Mouse (Mus musculus) kidney, embryonic 15.5 days (tissue): ENCODE measurements at regions not wholly inside any gene's neighbourhood (a gene's known extent, or its start where the extent isn't known, plus 50 kb on each side); places are given as distances from the start of the nearest gene placed in this dataset.

Experiments
- ATAC-seq: fragments of 200-750 bp; cut with Nextera tagmentation; replicated peaks from 2 replicates; pipeline ENCODE4 v1.8.0; 2017; ENCODE audit warnings: moderate TSS enrichment; ENCODE audit not compliant: low FRiP score
- H3K27ac ChIP-seq: fragments of 300-500 bp; sonication (generic); 2 replicates; pipeline ENCODE4 v1.5.1; 2015; ENCODE audit warnings: mild to moderate bottlenecking, inconsistent platforms
- H3K27me3 ChIP-seq: fragments of 300-500 bp; sonication (generic); 2 replicates; pipeline ENCODE4 v1.6.1; 2015; ENCODE audit warnings: inconsistent platforms
- H3K36me3 ChIP-seq: fragments of 300-500 bp; sonication (generic); 2 replicates; pipeline ENCODE4 v1.6.1; 2015; ENCODE audit warnings: inconsistent platforms
- H3K4me1 ChIP-seq: fragments of 300-500 bp; sonication (generic); 2 replicates; pipeline ENCODE4 v1.6.1; 2015; ENCODE audit warnings: inconsistent platforms
- H3K4me2 ChIP-seq: fragments of 300-500 bp; sonication (generic); 2 replicates; pipeline ENCODE4 v1.6.1; 2015; ENCODE audit warnings: moderate library complexity, mild to moderate bottlenecking, inconsistent platforms
- H3K4me3 ChIP-seq: fragments of 300-500 bp; sonication (generic); replicated peaks from 2 replicates; pipeline ENCODE4 v1.5.1; 2015; ENCODE audit warnings: mild to moderate bottlenecking, inconsistent platforms
- H3K9ac ChIP-seq: fragments of 300-500 bp; sonication (generic); 2 replicates; pipeline ENCODE4 v1.6.1; 2015; ENCODE audit warnings: mild to moderate bottlenecking, inconsistent platforms
- H3K9me3 ChIP-seq: fragments of 300-500 bp; sonication (generic); replicated peaks from 2 replicates; pipeline ENCODE4 v1.6.1; 2016; ENCODE audit warnings: inconsistent platforms
- WGBS: fragments of 180-500 bp; shearing (Covaris S2); methylation state at CpG from one replicate; pipeline ENCODE4 v1.1.7; 2015; ENCODE audit warnings: mixed read lengths; 5-methylcytosine and 5-hydroxymethylcytosine counted together

GRCm38 (mm10) chr5:138911769-138912710 is 85.1 kb downstream of the Pdgfa start:
- no peak overlapping the region for H3K27ac ChIP-seq
- no peaks in the 10 kb centered on the region for H3K36me3 ChIP-seq
- H3K9me3 ChIP-seq, result no peaks in the 10 kb centered on the region
- WGBS, result 63% methylated on average over 7 of the region's 7 CpGs
- peak; percentile 23; the same call in 1 of the 2 replicates for ATAC-seq
- no peak overlapping the region for H3K4me2 ChIP-seq
- H3K27me3 ChIP-seq, result no peaks in the 10 kb centered on the region
- H3K4me1 ChIP-seq, result peaks cover 16% of the 10 kb centered on the region
- no peak overlapping the region for H3K9ac ChIP-seq
- no peak overlapping the region for H3K4me3 ChIP-seq

GRCm38 (mm10) chr5:138912711-138913105 is 84.5 kb downstream of the Pdgfa start:
- Histone ChIP-seq H3K4me3 (no peak overlapping the region), H3K4me1 (peaks cover 16% of the 10 kb centered on the region), H3K27me3 (no peaks in the 10 kb centered on the region), H3K4me2 (no peak overlapping the region), H3K9me3 (no peaks in the 10 kb centered on the region), H3K9ac (no peak overlapping the region), H3K27ac (no peak overlapping the region), H3K36me3 (no peaks in the 10 kb centered on the region)
- 75% methylated on average over 7 of the region's 7 CpGs for WGBS
- no peak for ATAC-seq

GRCm38 (mm10) chr5:138915068-138915467 is 82.1 kb downstream of the Pdgfa start:
- no peak overlapping the region for H3K9ac ChIP-seq

GRCm38 (mm10) chr5:138915496-138915895 is 81.7 kb downstream of the Pdgfa start:
- H3K4me2 ChIP-seq, result no peak overlapping the region

More at GRCm38 (mm10) chr5:138915068-138915467, 82.1 kb downstream of the Pdgfa start:
- peak overlapping the region; percentile 61 for H3K27ac ChIP-seq
- ATAC-seq, result peak; percentile 74
- H3K4me1 ChIP-seq, result peaks cover 18% of the 10 kb centered on the region
- no peak overlapping the region for H3K4me2 ChIP-seq
- H3K36me3 ChIP-seq, result no peaks in the 10 kb centered on the region
- H3K27me3 ChIP-seq, result no peaks in the 10 kb centered on the region
- H3K4me3 ChIP-seq, result no peak overlapping the region
- no peaks in the 10 kb centered on the region for H3K9me3 ChIP-seq
- WGBS, result 17% methylated on average over 5 of the region's 5 CpGs

DNA sequence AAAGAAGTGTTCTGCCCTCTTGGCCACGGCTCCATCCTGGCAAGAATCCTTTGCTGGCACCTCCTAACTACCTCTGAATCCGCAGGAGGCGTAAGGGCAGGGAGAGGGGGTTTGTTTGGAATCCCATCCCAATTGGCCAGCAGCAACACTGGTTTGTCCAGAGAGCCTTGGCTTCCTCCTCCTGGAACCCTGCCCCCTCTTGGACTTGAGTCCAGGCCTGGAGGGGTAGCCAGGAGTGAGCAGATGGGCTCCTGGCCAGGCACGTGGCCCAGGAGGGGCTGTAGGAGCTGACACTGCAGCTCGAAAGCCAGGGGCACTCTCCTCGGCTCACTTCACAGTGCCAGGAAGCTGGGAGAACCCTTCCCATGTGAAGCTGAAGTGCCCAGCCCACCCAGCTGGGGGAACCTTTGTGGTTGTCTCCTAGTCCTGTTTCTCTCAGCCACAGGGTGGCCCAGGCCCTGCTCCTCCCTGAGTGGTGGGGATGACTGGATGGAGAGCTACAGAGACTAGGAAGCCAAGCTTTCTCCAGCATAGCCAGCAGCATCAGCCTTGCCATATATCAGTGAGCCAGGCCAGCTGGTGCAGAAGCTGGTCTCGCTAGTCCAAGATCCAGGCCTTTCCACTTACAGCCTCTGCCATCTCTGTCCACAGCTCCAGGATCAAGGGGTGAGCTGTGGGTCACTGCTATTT is 76.9 kb downstream of the Pdgfa start:
- no peak for ATAC-seq
- Histone ChIP-seq H3K4me2 (no peak overlapping the region), H3K9ac (no peak overlapping the region), H3K27me3 (no peaks in the 10 kb centered on the region), H3K36me3 (no peaks in the 10 kb centered on the region), H3K4me1 (peaks cover 11% of the 10 kb centered on the region), H3K4me3 (no peak overlapping the region), H3K27ac (no peak overlapping the region), H3K9me3 (no peaks in the 10 kb centered on the region)
- 68% methylated on average over 7 of the region's 7 CpGs for WGBS

More at GRCm38 (mm10) chr5:138915496-138915895, 81.7 kb downstream of the Pdgfa start:
- no peaks in the 10 kb centered on the region for H3K9me3 ChIP-seq
- no peak overlapping the region for H3K27ac ChIP-seq
- H3K4me1 ChIP-seq, result peaks cover 22% of the 10 kb centered on the region
- no peak for ATAC-seq
- no peaks in the 10 kb centered on the region for H3K27me3 ChIP-seq
- 86% methylated on average over 4 of the region's 4 CpGs for WGBS
- H3K36me3 ChIP-seq, result no peaks in the 10 kb centered on the region
- H3K9ac ChIP-seq, result no peak overlapping the region
- H3K4me3 ChIP-seq, result no peak overlapping the region

- H3K4me1 ChIP-seq, result peaks cover 5% of the 10 kb centered on the region; the same call in 1 of the 2 replicates
- no peaks in the 10 kb centered on the region for H3K36me3 ChIP-seq
- H3K27me3 ChIP-seq, result no peaks in the 10 kb centered on the region
- H3K9me3 ChIP-seq, result no peaks in the 10 kb centered on the region
- H3K27ac ChIP-seq, result no peak overlapping the region
- 41% methylated on average over 3 of the region's 3 CpGs for WGBS
- H3K4me2 ChIP-seq, result no peak overlapping the region
- no peak for ATAC-seq
- no peak overlapping the region for H3K9ac ChIP-seq
- no peak overlapping the region for H3K4me3 ChIP-seq
Measured at GRCm38 (mm10) chr5:138922116-138922515, 75.1 kb downstream of the Pdgfa start.
